Mouse (Mus musculus) embryonic facial prominence, embryonic 11.5 days (tissue): ENCODE measurements around the gene Olfr212. TPM values are rescaled to one million over a fixed set of nuclear protein-coding genes. Genes with fewer than 3 reads are reported as not detected.
"Not testable (repeated sequence)": the region's sequence is repeated elsewhere in the genome, so short reads cannot be mapped to it uniquely, and the experiment has no call there.

Experiments
- ATAC-seq: fragments of 200-750 bp; cut with Nextera tagmentation; replicated peaks from 2 replicates; pipeline ENCODE4 v1.8.0; 2017; ENCODE audit warnings: low read depth; ENCODE audit not compliant: insufficient number of reproducible peaks, low FRiP score, low TSS enrichment
- DNase-seq: peaks from one replicate; pipeline ENCODE4 v3.0.0-alpha.2; 2015; ENCODE audit warnings: low spot score
- H3K27ac ChIP-seq: fragments of 300-500 bp; sonication (generic); replicated peaks from 2 replicates; pipeline ENCODE4 v1.5.1; 2014; ENCODE audit warnings: mild to moderate bottlenecking, low read depth, low read length, control low read depth
- H3K27me3 ChIP-seq: fragments of 300-500 bp; sonication (generic); 2 replicates; pipeline ENCODE4 v1.6.1; 2014; ENCODE audit warnings: mild to moderate bottlenecking, low read length, moderate library complexity, mixed read lengths; ENCODE audit not compliant: control insufficient read depth, insufficient read depth
- H3K36me3 ChIP-seq: fragments of 300-500 bp; sonication (generic); replicated peaks from 2 replicates; pipeline ENCODE4 v1.6.1; 2014; ENCODE audit warnings: low read depth, mild to moderate bottlenecking, low read length, moderate library complexity, mixed read lengths; ENCODE audit not compliant: control insufficient read depth, insufficient read depth
- H3K4me1 ChIP-seq: fragments of 300-500 bp; sonication (generic); 2 replicates; pipeline ENCODE4 v1.6.1; 2014; ENCODE audit warnings: low read length, mixed read lengths; ENCODE audit not compliant: control insufficient read depth, insufficient read depth
- H3K4me2 ChIP-seq: fragments of 300-500 bp; sonication (generic); 2 replicates; pipeline ENCODE4 v1.6.1; 2014; ENCODE audit warnings: low read depth, mild to moderate bottlenecking, control low read depth, low read length, moderate library complexity
- H3K4me3 ChIP-seq: fragments of 300-500 bp; sonication (generic); 2 replicates; pipeline ENCODE4 v1.5.1; 2014; ENCODE audit warnings: low read depth, low read length, control low read depth
- H3K9ac ChIP-seq: fragments of 300-500 bp; sonication (generic); replicated peaks from 2 replicates; pipeline ENCODE4 v1.6.1; 2014; ENCODE audit warnings: mild to moderate bottlenecking, control low read depth, low read length
- H3K9me3 ChIP-seq: fragments of 300-500 bp; sonication (generic); replicated peaks from 2 replicates; pipeline ENCODE4 v1.6.1; 2016; ENCODE audit warnings: mild to moderate bottlenecking, low read length, inconsistent platforms, mixed read lengths; ENCODE audit not compliant: control insufficient read depth
- WGBS: fragments of 180-500 bp; shearing (Covaris S2); extraction: QIAGEN DNeasy Blood & Tissue Kit; methylation state at CpG from one replicate; pipeline ENCODE4 v1.1.7; 2014; 5-methylcytosine and 5-hydroxymethylcytosine counted together
- polyA plus RNA-seq: library from polyadenylated mRNA; unstranded; fragments of >200 nt; fragmentation: Nextera tagmentation; extraction: Ambion mirVana; gene quantifications from 2 replicates; pipeline ENCODE4 v1.2.1, GENCODE M21; 2014

The Olfr212 gene
- polyA plus RNA-seq, 1 experiment from 2014 or later = 0.07 TPM

GRCm38 (mm10) chr6:116493742-116494141 is 12.6 kb upstream of the Olfr212 start:
- Histone ChIP-seq H3K4me1 (no peaks in the 10 kb centered on the region), H3K27me3 (no peaks in the 10 kb centered on the region), H3K9me3 (no peaks in the 10 kb centered on the region), H3K9ac (no peak overlapping the region), H3K4me3 (no peak overlapping the region), H3K4me2 (no peak overlapping the region), H3K27ac (no peak overlapping the region), H3K36me3 (no peaks in the 10 kb centered on the region)
- DNase-seq (no peak), ATAC-seq (no peak)
- WGBS = 87% methylated on average over 5 of the region's 5 CpGs

- Histone ChIP-seq H3K9ac (no peak overlapping the region), H3K36me3 (no peaks in the 10 kb centered on the region), H3K9me3 (no peaks in the 10 kb centered on the region), H3K4me1 (no peaks in the 10 kb centered on the region), H3K4me2 (no peak overlapping the region), H3K27me3 (no peaks in the 10 kb centered on the region), H3K27ac (no peak overlapping the region), H3K4me3 (no peak overlapping the region)
- ATAC-seq = no peak
- 79% methylated on average over 1 of the region's 1 CpGs for WGBS
- DNase-seq = no peak
Observed at GRCm38 (mm10) chr6:116495960-116496359, 10.4 kb upstream of the Olfr212 start.

- DNase-seq (no peak), ATAC-seq (no peak)
- Histone ChIP-seq H3K27me3 (no peaks in the 10 kb centered on the region), H3K4me3 (no peak overlapping the region), H3K9me3 (no peaks in the 10 kb centered on the region), H3K4me1 (no peaks in the 10 kb centered on the region), H3K27ac (no peak overlapping the region), H3K36me3 (no peaks in the 10 kb centered on the region), H3K9ac (no peak overlapping the region), H3K4me2 (no peak overlapping the region)
Observed at GRCm38 (mm10) chr6:116514832-116515231, 8.5 kb downstream of the Olfr212 start.

GRCm38 (mm10) chr6:116538156-116538555 is 31.8 kb downstream of the Olfr212 start, which contains the start of gene Olfr213:
Olfr213 (plus strand) TSS chr6:116538456.
- ATAC-seq (no peak), DNase-seq (no peak)
- no peak within 1 kb of the TSS for H3K27ac ChIP-seq
- no peak within 1 kb of the TSS for H3K9ac ChIP-seq
- WGBS = 77% methylated on average over 1 of the region's 1 CpGs
- no peaks in the 10 kb centered on the region for H3K4me1 ChIP-seq
- H3K36me3 ChIP-seq = no peaks in the 10 kb centered on the region
- no peak within 1 kb of the TSS for H3K4me3 ChIP-seq
- no peak within 1 kb of the TSS for H3K4me2 ChIP-seq
- no peaks in the 10 kb centered on the region for H3K9me3 ChIP-seq
- H3K27me3 ChIP-seq = no peaks in the 10 kb centered on the region

- Histone ChIP-seq H3K4me3 (no peak overlapping the region), H3K4me1 (no peaks in the 10 kb centered on the region), H3K36me3 (no peaks in the 10 kb centered on the region), H3K27me3 (no peaks in the 10 kb centered on the region), H3K4me2 (no peak overlapping the region), H3K27ac (no peak overlapping the region), H3K9me3 (no peaks in the 10 kb centered on the region), H3K9ac (no peak overlapping the region)
- DNase-seq (no peak), ATAC-seq (no peak)
- WGBS = 89% methylated on average over 2 of the region's 2 CpGs
Observed at GRCm38 (mm10) chr6:116542500-116542899, 36.2 kb downstream of the Olfr212 start.

- WGBS = 95% methylated on average over 11 of the region's 11 CpGs
- not testable (repeated sequence) for H3K4me3 ChIP-seq, H3K36me3 ChIP-seq
Observed at GRCm38 (mm10) chr6:116550841-116551240, 44.5 kb downstream of the Olfr212 start, which contains the start of gene Gm5580. Gm5580 (plus strand) TSS chr6:116551141.

GRCm38 (mm10) chr6:116553935-116554334 is 47.6 kb downstream of the Olfr212 start, which contains the start of gene Olfr214:
Olfr214 (plus strand) TSS chr6:116554235.
- Histone ChIP-seq H3K4me2 (no peak within 1 kb of the TSS), H3K36me3 (no peaks in the 10 kb centered on the region), H3K9me3 (no peaks in the 10 kb centered on the region), H3K27me3 (no peaks in the 10 kb centered on the region), H3K27ac (no peak within 1 kb of the TSS), H3K4me1 (no peaks in the 10 kb centered on the region), H3K9ac (no peak within 1 kb of the TSS), H3K4me3 (no peak within 1 kb of the TSS)
- 76% methylated on average over 1 of the region's 1 CpGs for WGBS
- ATAC-seq (no peak), DNase-seq (no peak)

More at GRCm38 (mm10) chr6:116550841-116551240, 44.5 kb downstream of the Olfr212 start, which contains the start of gene Gm5580:
- not testable (repeated sequence) for H3K9ac ChIP-seq, ATAC-seq, H3K27ac ChIP-seq, DNase-seq, H3K4me1 ChIP-seq, H3K9me3 ChIP-seq, H3K4me2 ChIP-seq, H3K27me3 ChIP-seq

- Histone ChIP-seq H3K36me3 (no peaks in the 10 kb centered on the region), H3K9me3 (no peaks in the 10 kb centered on the region), H3K4me1 (no peaks in the 10 kb centered on the region), H3K27me3 (no peaks in the 10 kb centered on the region), H3K27ac (no peak overlapping the region), H3K4me3 (no peak overlapping the region), H3K4me2 (no peak overlapping the region), H3K9ac (no peak overlapping the region)
- no peak for DNase-seq
- 68% methylated on average over 3 of the region's 3 CpGs for WGBS
- no peak for ATAC-seq
Observed at GRCm38 (mm10) chr6:116554952-116555351, 48.6 kb downstream of the Olfr212 start.
